Mouse (Mus musculus) ES-Bruce4 (cell line): Measurements from ENCODE around the gene Mfap2.

Experiments
- CTCF ChIP-seq: IDR thresholded peaks from one replicate; pipeline ENCODE4 v1.8.1; 2011; ENCODE audit warnings: low read depth, low read length
- EP300 ChIP-seq: IDR thresholded peaks from 2 replicates; pipeline ENCODE4 v1.6.1; 2011; ENCODE audit warnings: low read depth, low read length; ENCODE audit not compliant: insufficient read depth
- POLR2A ChIP-seq: IDR thresholded peaks from one replicate; pipeline ENCODE4 v1.8.1; 2011; ENCODE audit warnings: low read length; ENCODE audit not compliant: insufficient read depth

- peak; percentile 73 for TF ChIP-seq CTCF
- no peak for TF ChIP-seq EP300
- no peak for TF ChIP-seq POLR2A
These were observed 28.6 kb upstream of the Mfap2 start for GRCm38 (mm10) chr4:140981605-140982004.
